Mouse (Mus musculus): ENCODE results near the gene Zfp976. TPM values are rescaled to one million over a fixed set of nuclear protein-coding genes. Genes with fewer than 3 reads are reported as not detected.

Zfp976 gene
- under 1 TPM; 0.73 to 0.79 TPM for total RNA-seq (2023)

GRCm38 (mm10) chr7:42642152-42643115, at the start of gene Zfp976:
Gene Zfp976 (minus strand): TSS chr7:42642588.

GRCm38 (mm10) chr7:42592413-42592812, 50.0 kb downstream of the Zfp976 start, which contains the start of gene Zfp977:
Gene Zfp977 (minus strand): TSS chr7:42592547.

GRCm38 (mm10) chr7:42578488-42578887, 63.9 kb downstream of the Zfp976 start, which contains the start of gene Gm21028:
Gene Gm21028 (minus strand): TSS chr7:42578588.

Other genes with a start within 250 kb of the Zfp976 start
- gene 4933421I07Rik, start 194.5 kb downstream of the Zfp976 start, total RNA-seq (2023): not detected
- 10 to 100 TPM; 23.0 to 26.9 TPM for gene Zfp141, start 136.8 kb downstream of the Zfp976 start, total RNA-seq (2023)
- not detected for gene Gm21028, start 64.0 kb downstream of the Zfp976 start, total RNA-seq (2023)
- not detected for gene Zfp977, start 50.0 kb downstream of the Zfp976 start, total RNA-seq (2023)
- gene Zfp975, start 50.2 kb upstream of the Zfp976 start, total RNA-seq (2023): 1 to 10 TPM; 1.1 to 1.6 TPM
- gene Gm17067, start 84.4 kb upstream of the Zfp976 start, total RNA-seq (2023): not detected
- gene Vmn2r62, start 150.9 kb upstream of the Zfp976 start, total RNA-seq (2023): not detected
- not detected for gene Gm2381, start 224.6 kb upstream of the Zfp976 start, total RNA-seq (2023)